Mouse (Mus musculus) brain, embryonic 18.5 days (tissue): ENCODE results near the gene Fuz.

ENCODE experiments used
- DNase-seq: peaks from one replicate; pipeline ENCODE4 v3.0.0-alpha.2; 2012; ENCODE audit warnings: low read depth, low spot score

Fuz gene

DNA sequence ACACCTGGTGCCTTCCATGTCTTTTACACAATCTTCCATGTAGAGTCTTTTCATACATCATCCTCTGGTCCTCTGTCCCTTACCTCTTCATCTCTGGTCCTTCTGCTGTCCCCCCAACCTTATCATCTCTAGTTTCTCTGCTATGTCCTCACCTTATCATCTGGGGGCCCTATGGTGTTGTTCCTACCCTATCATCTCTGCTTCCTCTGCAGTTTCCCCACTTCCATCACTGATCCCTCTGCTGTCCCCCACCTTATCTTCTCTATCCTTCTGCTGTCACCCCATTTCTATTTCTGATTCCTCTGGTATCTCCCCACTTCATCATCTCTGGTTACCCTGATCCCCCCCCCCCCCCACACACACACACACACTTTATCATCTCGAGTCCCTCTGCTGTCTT is 32.7 kb downstream of the Fuz start:
- DNase-seq = no peak

DNA sequence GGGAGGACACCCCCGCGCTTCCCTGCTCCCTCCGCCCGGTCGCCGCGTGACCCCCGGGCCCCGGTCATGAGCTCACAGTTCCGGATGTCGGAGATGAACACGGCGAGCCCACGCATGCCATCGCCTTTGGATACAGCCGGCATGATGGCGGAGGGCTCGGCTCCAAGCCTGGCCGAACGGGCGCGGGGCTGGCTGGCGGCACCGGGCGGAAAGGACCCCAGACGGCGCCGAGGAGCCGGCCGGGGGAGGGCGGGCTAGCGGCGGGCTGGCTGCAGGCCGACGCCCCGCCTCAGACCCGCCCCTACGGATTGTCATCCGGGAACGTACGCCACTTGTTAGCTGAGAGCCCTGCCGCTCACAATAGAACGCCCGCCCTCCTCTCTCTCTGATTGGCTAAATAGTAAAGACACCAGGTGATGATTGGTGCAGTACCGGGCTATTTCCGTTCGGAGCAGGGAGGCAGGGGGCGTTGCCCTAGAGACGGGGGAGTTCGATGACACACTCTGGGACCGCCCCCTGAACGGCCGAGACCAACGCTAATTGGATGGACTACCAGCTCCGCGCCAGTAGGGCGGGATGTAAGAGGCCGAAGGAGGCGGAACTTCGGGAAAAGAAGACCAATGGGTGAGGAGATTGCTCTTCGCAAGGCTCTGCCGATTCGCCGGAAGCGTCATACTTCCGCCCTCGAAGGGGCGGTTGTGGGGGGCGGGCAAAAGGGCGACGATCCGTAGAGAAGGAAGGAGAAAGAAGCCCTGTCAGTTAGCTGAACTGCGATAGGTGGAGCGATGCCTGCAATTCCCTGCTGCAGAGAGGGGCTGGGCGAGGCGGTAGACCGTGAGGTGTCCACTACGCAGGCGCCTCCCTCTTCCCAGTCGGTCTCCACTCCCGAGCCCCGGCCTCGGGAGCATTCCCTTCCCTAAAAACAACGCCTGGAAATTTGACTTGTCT is 33.6 kb downstream of the Fuz start, which contains the start of gene Ap2a1:
Gene Ap2a1, minus strand, starts transcription at position 293 of the 948 bp plus-strand sequence.
- DNase-seq = peak; percentile 100

DNA sequence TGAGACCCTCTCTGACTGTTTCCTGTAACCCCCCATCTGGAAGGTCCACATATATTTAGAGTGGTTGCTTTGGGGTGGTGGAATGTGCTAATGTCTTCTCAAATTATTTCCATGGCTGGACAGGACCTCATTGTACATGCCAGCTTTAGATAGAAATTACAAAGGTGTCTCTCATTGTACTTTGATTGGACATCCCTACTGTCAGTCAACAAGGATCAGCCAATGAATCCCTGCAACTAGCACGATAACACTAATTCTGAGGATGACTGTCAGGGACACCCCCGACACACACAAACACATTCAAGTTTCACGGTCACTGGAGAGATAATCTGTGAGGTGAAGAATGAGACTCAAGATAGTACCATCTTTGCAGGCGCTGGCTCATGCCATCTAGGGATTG is 42.8 kb downstream of the Fuz start:
- no peak for DNase-seq

DNA sequence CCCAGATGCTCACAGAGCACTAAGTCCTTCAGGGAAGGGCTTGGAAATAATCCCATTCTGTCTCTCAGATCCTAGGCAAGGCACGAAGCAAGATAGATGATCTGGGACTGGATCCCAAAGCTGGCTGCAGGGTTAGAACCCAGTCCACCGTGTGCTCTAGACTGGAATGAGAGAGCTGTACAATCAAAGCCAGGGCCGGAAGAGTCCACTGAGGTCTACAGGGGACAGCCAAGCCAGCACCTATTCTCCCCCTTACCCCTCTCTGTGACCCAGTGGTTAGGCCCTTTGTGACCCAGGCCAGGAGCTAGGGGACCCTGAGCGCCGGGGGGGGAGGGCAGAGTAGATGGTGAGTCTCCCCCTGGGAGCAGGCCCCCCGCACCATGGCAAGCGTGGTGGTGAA is 47.0 kb downstream of the Fuz start, which contains the start of gene Tsks:
Gene Tsks, plus strand, starts transcription at position 301 of the 400 bp plus-strand sequence.
- DNase-seq = no peak

- no peak for DNase-seq
Observed at GRCm38 (mm10) chr7:44949922-44950321, 54.0 kb downstream of the Fuz start.

GRCm38 (mm10) chr7:44951960-44952359 is 56.1 kb downstream of the Fuz start:
- DNase-seq = no peak
